Mouse (Mus musculus): ENCODE results near the gene Vav3.
A peak's percentile ranks its signal among the peaks of the same experiment; 100 is the strongest.
"Not testable (repeated sequence)": the region's sequence is repeated elsewhere in the genome, so short reads cannot be mapped to it uniquely, and the experiment has no call there.

Vav3 gene

DNA sequence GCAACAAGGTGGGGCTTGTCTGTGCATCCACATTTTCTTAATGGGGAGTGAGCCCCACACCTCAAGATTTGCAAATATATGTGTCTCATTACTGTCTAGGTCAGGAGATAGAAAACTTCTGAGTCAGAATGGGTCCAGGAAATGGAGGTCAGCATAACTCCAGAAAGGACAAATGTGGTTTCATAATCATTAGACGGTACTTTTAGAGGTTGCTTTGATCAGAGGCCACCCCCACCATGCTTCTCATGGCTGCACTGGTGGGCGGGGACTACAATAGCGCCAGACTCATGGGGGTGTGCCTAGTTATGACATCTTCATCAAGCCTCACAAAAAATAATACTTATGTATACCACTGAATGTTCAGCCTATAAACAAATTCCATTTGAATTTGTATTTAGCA lies 103.6 kb downstream of the Vav3 start:
- no peak for DNase-seq (ENCODE audit: low spot score)

GRCm38 (mm10) chr3:109446903-109447302 lies 106.5 kb downstream of the Vav3 start:
- DNase-seq (ENCODE audit: low spot score), result no peak

DNA sequence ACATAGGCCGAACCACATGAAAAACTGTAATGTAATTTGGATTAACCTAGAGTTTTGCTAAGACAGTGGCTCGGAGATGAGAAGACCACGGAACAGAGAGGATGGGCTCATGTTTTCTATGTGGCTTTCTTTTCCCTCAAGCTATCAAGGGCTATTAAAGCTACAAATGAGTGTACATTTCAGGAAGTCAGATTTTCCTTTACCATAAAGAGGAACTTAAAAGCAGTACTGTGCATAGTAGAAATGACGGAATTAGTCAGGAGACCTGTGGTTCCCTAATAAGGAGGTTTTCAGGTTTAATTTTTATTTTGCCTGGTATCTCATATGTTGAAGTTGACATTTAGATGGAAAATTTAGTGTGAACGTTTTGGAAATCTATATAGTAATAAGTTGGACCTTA lies 107.8 kb downstream of the Vav3 start:
- not testable (repeated sequence) for DNase-seq (ENCODE audit: low spot score)

- DNase-seq (ENCODE audit: low spot score), result no peak
Measured at GRCm38 (mm10) chr3:109451966-109452365, 111.5 kb downstream of the Vav3 start.

DNA sequence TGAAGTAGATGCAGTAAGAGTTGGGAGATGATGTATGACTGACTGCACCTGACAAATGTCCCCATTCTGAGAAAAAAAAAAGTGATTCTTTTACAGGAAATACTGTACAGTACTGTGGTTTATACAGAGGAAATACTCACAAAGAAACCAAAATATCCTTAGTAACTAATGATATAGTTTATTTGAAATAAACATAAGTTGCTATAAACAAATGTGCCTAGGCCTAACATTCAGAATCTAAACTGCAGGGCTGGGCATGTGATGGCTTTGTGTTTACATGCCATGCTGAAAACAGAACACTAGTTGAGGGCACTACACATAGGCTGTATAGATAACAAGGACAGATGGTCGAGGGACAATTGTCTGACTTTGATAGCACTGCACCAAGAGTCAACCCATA lies 114.2 kb downstream of the Vav3 start:
- DNase-seq (ENCODE audit: low spot score), result no peak

DNA sequence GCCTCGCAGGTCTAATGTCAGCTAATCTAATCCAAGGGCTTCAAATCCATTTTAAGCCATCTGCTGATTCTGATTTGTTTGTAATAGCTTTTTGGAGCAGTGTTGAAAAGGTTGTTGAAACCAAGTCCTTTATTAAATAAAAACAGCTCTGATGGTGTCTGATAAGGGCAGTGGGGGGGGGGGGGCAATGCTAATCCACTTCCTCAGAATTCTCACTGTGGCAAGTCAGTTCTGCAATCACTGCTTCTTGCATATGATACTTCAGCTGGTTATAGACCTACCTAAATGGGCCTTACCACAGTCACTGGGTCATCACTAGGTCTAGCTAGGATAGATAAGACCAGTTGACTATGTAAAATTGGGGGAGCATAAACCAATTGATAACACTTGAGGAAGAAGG lies 115.9 kb downstream of the Vav3 start:
- no peak for DNase-seq (ENCODE audit: low spot score)

DNA sequence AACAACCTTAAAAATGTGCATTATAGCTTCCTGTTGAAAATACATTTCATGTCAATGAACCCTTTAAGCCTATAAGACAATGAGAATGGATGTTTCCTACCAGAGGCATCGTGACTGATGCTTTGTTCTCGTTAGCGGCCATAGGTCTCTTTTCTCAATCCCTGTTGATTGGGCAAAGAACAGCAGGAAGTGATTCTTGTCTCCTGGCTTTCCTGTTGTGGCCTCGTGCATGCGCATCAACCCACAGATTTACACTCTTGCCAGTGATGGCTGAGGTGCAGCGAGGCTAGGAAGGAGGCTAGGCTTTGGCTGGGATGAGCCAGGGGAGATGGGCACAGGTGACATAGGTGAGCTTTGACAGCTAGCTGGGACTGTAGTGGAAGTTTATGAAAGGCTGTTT lies 123.2 kb downstream of the Vav3 start:
- no peak for DNase-seq (ENCODE audit: low spot score)

- DNase-seq (ENCODE audit: low spot score), result no peak
Measured at GRCm38 (mm10) chr3:109464600-109464999, 124.1 kb downstream of the Vav3 start.

- DNase-seq (ENCODE audit: low spot score), result no peak
Measured at GRCm38 (mm10) chr3:109466541-109466940, 126.1 kb downstream of the Vav3 start.

DNA sequence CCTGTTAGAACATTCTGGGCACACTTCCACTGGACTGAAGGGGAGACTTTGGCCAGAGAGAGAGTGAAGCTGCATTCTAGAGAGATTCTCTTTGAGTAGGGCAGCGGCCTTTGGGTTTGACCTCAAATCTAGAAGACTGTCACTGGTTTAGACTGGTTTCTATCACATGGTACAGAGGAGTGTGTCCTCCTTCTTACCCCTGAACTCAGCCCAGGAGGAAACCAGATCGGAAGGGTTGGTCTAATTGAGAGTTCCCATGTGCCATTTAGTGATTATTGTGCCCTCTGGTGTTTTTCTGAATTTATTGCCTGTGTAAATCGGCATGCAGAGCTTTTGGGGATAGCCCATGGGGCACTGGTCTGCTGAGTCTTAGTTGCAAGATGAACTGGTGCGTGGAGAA lies 126.8 kb downstream of the Vav3 start:
- DNase-seq (ENCODE audit: low spot score), result no peak

GRCm38 (mm10) chr3:109469465-109469864 lies 129.0 kb downstream of the Vav3 start:
- peak; percentile 22 for DNase-seq (ENCODE audit: low spot score)

DNA sequence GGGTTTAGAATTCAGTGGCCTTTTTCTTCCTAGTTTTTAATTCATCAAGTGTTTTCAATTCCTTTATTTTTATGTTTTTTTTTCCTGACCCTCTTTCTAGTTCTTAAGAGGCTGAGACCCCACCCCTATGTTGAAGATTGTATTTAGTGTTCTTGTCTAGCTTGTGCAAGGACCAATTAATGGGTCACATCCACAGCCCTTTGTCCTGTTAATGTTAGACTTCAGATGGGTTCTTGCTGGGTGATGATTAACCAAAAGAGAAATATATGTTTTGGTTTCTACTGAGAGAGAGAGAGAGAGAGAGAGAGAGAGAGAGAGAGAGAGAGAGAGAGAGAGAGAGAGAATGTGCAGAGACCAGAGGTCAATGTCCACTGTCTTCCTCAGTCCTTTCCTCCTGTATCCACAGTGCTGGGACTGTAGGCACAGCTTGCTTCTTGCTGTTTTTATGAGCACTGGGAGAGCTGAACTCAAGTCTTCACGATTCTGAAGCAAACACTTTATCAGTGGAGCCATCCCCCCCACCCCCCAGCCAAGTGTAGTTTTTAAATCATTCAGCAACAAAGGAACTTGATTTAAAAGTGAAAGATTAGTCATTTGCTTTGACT lies 130.3 kb downstream of the Vav3 start:
- DNase-seq (ENCODE audit: low spot score), result no peak

- DNase-seq (ENCODE audit: low spot score), result no peak
Measured at GRCm38 (mm10) chr3:109476521-109476920, 136.1 kb downstream of the Vav3 start.

- DNase-seq (ENCODE audit: low spot score), result no peak
Measured at GRCm38 (mm10) chr3:109478297-109478696, 137.8 kb downstream of the Vav3 start.

DNA sequence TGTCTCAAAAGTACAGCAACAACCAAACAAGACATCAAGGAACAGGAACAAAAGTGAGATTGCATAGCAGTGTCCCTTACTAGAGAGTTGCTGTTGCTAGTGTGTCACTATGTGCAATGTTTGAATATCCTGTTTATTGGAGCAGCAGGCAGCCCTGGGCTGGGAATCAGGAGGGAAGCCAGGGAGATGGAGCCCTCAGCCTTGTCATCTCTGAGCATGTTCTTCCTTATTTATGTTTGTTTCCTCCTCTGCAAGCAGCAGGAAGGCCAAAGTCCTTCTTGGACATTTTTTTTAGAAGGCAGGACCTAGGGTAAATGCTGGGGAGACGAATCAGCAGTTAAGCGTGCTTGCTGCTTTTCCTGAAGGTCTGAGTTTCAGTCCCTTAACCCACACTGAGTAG lies 140.2 kb downstream of the Vav3 start:
- no peak for DNase-seq (ENCODE audit: low spot score)

DNA sequence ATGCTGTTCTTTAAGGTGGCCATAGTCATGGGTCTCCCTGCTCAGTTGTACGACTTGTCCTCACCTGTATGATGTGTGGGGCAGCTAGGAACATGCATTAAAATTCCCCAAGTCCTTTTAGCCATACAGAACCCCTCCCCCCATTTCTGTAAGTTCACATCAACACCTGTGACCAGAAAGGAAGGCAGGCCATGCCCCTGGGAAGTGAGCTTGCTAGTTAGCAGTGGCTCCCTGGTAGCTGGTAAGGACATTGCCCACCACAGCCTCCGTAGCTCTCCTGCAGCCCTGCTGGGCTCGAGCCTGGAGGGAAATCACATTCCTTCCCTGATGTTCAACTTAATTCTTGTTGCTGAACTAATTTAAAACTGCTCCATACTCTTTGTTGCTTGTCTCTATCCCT lies 146.3 kb downstream of the Vav3 start:
- DNase-seq (ENCODE audit: low spot score), result no peak

- no peak for DNase-seq (ENCODE audit: low spot score)
Measured at GRCm38 (mm10) chr3:109487823-109488222, 147.4 kb downstream of the Vav3 start.

DNA sequence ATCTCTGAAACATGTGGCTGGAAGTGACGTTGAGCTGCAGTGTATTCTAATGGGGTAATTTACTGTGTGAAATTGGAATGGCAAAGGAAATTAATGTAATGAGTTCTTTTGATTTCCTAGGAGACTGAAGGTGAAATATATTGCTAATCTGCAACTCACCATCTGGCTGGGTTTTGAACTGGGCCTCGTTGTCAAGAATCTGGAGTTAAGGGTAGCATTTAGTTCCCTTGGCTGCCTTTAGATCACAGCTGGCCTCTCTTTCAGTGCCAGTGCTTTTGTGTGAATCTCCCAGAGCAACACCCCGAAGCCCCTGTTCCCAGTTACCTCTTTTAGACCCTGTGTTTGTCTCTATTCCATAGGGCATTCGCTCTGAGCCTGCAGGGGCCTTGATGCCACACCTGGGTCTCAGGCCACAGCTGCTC lies 148.3 kb downstream of the Vav3 start:
- no peak for DNase-seq (ENCODE audit: low spot score)

DNA sequence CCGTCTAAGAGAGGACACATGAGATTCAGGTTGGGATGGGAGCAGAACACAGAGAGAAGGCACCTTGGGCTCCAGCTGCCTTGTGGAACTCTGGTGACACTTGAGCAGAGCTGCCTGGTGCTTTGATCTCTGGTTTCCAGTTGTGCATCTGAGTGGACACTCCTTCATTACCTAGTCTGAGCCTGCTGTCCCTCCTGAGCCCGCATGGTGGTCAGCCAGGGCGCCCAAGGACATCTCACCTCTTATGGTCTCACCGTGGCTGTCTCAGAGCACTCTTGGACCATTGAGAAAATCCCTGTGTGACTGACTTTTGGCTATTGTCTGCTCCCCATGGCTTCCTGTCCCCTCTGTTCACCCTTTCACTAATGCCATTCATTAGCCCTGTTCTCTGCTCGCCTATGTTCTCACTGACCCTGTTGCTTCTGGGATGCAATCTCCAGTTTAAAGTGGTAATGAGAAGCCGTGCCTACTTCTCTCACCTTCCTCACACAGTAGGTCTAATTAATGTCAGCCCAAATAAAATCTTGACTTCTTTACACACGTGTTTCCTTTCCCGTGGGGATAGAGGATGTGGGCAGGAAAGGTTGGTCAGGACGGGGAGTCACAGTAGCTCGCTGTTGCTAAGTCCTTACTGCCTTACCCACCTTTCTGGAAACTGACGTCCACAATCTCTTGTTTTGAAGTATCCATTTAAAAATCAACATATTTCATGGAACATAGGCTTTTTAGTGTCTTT lies 150.3 kb downstream of the Vav3 start:
- no peak for DNase-seq (ENCODE audit: low spot score)

GRCm38 (mm10) chr3:109491568-109491967 lies 151.1 kb downstream of the Vav3 start:
- DNase-seq (ENCODE audit: low spot score), result no peak

GRCm38 (mm10) chr3:109496461-109496860 lies 156.0 kb downstream of the Vav3 start:
- DNase-seq (ENCODE audit: low spot score), result no peak

- DNase-seq (ENCODE audit: low spot score), result no peak
Measured at GRCm38 (mm10) chr3:109497074-109497473, 156.6 kb downstream of the Vav3 start.

- DNase-seq (ENCODE audit: low spot score), result no peak
Measured at GRCm38 (mm10) chr3:109499861-109500456, 159.5 kb downstream of the Vav3 start.

- DNase-seq (ENCODE audit: low spot score), result no peak
Measured at GRCm38 (mm10) chr3:109509784-109510183, 169.3 kb downstream of the Vav3 start.
